Comparison of ENCODE assay signal across 8 mouse cellular contexts in the genomic region with DNA sequence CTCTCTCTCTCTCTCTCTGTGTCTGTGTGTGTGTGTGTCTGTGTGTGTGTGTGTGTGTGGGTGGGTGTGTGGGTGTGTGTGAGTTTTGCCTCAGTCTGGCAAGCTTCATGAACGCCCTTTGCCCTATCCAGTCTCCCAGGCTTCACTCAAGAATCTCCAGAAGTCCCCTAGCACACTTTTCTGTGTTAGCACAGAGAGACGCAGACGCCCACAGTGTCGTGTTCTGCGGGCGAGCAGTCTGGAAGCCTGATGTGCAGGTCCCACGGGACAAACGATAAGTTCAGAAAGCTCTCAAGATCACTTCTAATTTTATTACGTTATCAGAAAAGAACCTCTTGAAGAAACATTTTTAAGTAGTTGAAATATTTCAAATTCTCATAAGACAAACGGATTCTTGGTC. TPM values are rescaled to one million over a fixed set of nuclear protein-coding genes. Genes with fewer than 3 reads are reported as not detected.
DNase-seq lines count a peak whose midpoint lies in the region; ATAC-seq and TF ChIP-seq lines count a peak whose summit lies in the region.

No protein-coding gene starts in this region.

- no peak for TF ChIP-seq RAD21 in MEL (IDR thresholded peaks at IDR 0.05; ENCODE audit: low read depth, low read length)

- no peak for TF ChIP-seq EP300 in MEL (IDR thresholded peaks at IDR 0.05; ENCODE audit: low read depth in 1 of 2, low read length in 2 of 2)

- H3K4me1 ChIP-seq in MEL (ENCODE audit: control insufficient read depth in 1 of 2, insufficient read depth in 2 of 2, low read length in 2 of 2) = peaks cover 6 to 35% of the 10 kb centered on the region in 2 experiments
- peaks cover 55% of the 10 kb centered on the region for H3K4me1 ChIP-seq in forebrain, embryonic 16.5 days (replicated peaks; ENCODE audit: control insufficient read depth, insufficient read depth, low read length)
- H3K4me1 ChIP-seq in kidney, adult 2 months (ENCODE audit: control insufficient read depth, insufficient read depth, low read length) = peaks cover 14% of the 10 kb centered on the region
- peaks cover 45% of the 10 kb centered on the region for H3K4me1 ChIP-seq in lung, embryonic 15.5 days
- peaks cover 11% of the 10 kb centered on the region for H3K4me1 ChIP-seq in small intestine, adult 2 months (ENCODE audit: control insufficient read depth, insufficient read depth, insufficient read length, low read length)

- H3K36me3 ChIP-seq in MEL (ENCODE audit: control insufficient read depth in 1 of 2, insufficient read depth in 2 of 2, low read length in 2 of 2) = peaks cover 0 to 7% of the 10 kb centered on the region in 2 experiments; a peak in 2 of 4 replicates
- no peaks in the 10 kb centered on the region for H3K36me3 ChIP-seq in forebrain, embryonic 16.5 days (ENCODE audit: control insufficient read depth, insufficient read depth)
- no peaks in the 10 kb centered on the region; the same call in 1 of the 2 replicates for H3K36me3 ChIP-seq in kidney, adult 2 months (ENCODE audit: control insufficient read depth, insufficient read depth, low read length)
- no peaks in the 10 kb centered on the region for H3K36me3 ChIP-seq in lung, embryonic 15.5 days
- H3K36me3 ChIP-seq in small intestine, adult 2 months (ENCODE audit: control insufficient read depth, insufficient read depth, low read length) = 0 out of 2 replicates have a peak, but pooled peaks cover 3% of the 10 kb centered on the region

- peak; percentile 92 for DNase-seq in heart, adult 11 months
- DNase-seq in heart, adult 8-10 months (ENCODE audit: low spot score) = no peak
- peak; percentile 67 for DNase-seq in MEL (ENCODE audit: low read depth, low spot score)
- DNase-seq in kidney, adult 2 months = peak; percentile 83
- no peak for DNase-seq in embryo, embryonic 10.5 days (ENCODE audit: low spot score)

- peak overlapping the region; percentile 40 for H3K27ac ChIP-seq in MEL (ENCODE audit: control insufficient read depth, low read depth, low read length)
- peak overlapping the region; percentile 97 for H3K27ac ChIP-seq in forebrain, embryonic 16.5 days (ENCODE audit: low read length)
- H3K27ac ChIP-seq in kidney, adult 2 months (ENCODE audit: insufficient read depth, low read depth, low read length) = no peak overlapping the region
- H3K27ac ChIP-seq in lung, embryonic 15.5 days = peak overlapping the region; percentile 94
- H3K27ac ChIP-seq in small intestine, adult 2 months (ENCODE audit: insufficient read depth, low read depth, low read length) = no peak overlapping the region

- H3K9me3 ChIP-seq in MEL (replicated peaks; ENCODE audit: insufficient read depth, low read length) = no peaks in the 10 kb centered on the region
- no peaks in the 10 kb centered on the region for H3K9me3 ChIP-seq in forebrain, embryonic 16.5 days (ENCODE audit: control insufficient read depth, low read length)
- no peaks in the 10 kb centered on the region for H3K9me3 ChIP-seq in lung, embryonic 15.5 days

- H3K79me2 ChIP-seq in MEL (ENCODE audit: control insufficient read depth, insufficient read depth, low read length, poor library complexity) = peaks cover 16% of the 10 kb centered on the region

- WGBS in forebrain, embryonic 16.5 days = 6% methylated on average over 10 of the region's 10 CpGs
- WGBS in kidney, adult 2 months = 13% methylated on average over 10 of the region's 10 CpGs
- WGBS in lung, embryonic 15.5 days = 8% methylated on average over 10 of the region's 10 CpGs
- WGBS in small intestine, adult 2 months = 8% methylated on average over 10 of the region's 10 CpGs

- no peak for ATAC-seq in forebrain, embryonic 16.5 days
- ATAC-seq in lung, embryonic 15.5 days (ENCODE audit: borderline replicate concordance, extremely low read depth, low FRiP score, low TSS enrichment) = no peak

- H3K4me2 ChIP-seq in forebrain, embryonic 16.5 days (ENCODE audit: low read length) = peak overlapping the region; percentile 93
- peak overlapping the region; percentile 99 for H3K4me2 ChIP-seq in lung, embryonic 15.5 days

- H3K4me3 ChIP-seq in MEL (ENCODE audit: control insufficient read depth in 1 of 2, insufficient read depth in 1 of 2, low read depth in 2 of 2, low read length in 2 of 2) = peak overlapping the region; percentile 60 to 84
- H3K4me3 ChIP-seq in forebrain, embryonic 16.5 days (replicated peaks; ENCODE audit: low read length) = peak overlapping the region; percentile 65
- H3K4me3 ChIP-seq in kidney, adult 2 months (ENCODE audit: insufficient read depth, low read depth, low read length) = peak overlapping the region; percentile 86; the same call in 1 of the 2 replicates
- H3K4me3 ChIP-seq in lung, embryonic 15.5 days = peak overlapping the region; percentile 53
- H3K4me3 ChIP-seq in small intestine, adult 2 months (ENCODE audit: low read depth, low read length) = peak overlapping the region; percentile 77

- H3K9ac ChIP-seq in MEL (ENCODE audit: control insufficient read depth, low read depth, low read length, poor library complexity, severe bottlenecking) = peak overlapping the region; percentile 68
- 0 out of 2 replicates have a peak overlapping the region, but pooled peaks have one; percentile 33 for H3K9ac ChIP-seq in forebrain, embryonic 16.5 days (replicated peaks; ENCODE audit: low read depth, low read length)
- 0 out of 2 replicates have a peak overlapping the region, but pooled peaks have one; percentile 65 for H3K9ac ChIP-seq in lung, embryonic 15.5 days

- no peak for TF ChIP-seq CTCF in MEL (IDR thresholded peaks at IDR 0.05 in 2 of 3, conservative IDR thresholded peaks at IDR 0.05 in 1 of 3; ENCODE audit: control insufficient read depth in 1 of 3, insufficient read depth in 1 of 3, low read depth in 2 of 3, low read length in 3 of 3, poor library complexity in 1 of 3, severe bottlenecking in 1 of 3)
- TF ChIP-seq CTCF in kidney, adult 2 months (conservative IDR thresholded peaks at IDR 0.05; ENCODE audit: insufficient read depth, insufficient read length, low read depth, low read length) = no peak
- no peak for TF ChIP-seq CTCF in small intestine, adult 2 months (IDR thresholded peaks at IDR 0.05; ENCODE audit: extremely low read depth, insufficient read length, insufficient replicate concordance, low read depth, low read length)

- no peaks in the 10 kb centered on the region; a peak in 1 of 4 replicates for H3K27me3 ChIP-seq in MEL (ENCODE audit: control insufficient read depth in 1 of 2, insufficient read depth in 2 of 2, low read length in 2 of 2)
- H3K27me3 ChIP-seq in forebrain, embryonic 16.5 days (replicated peaks; ENCODE audit: control insufficient read depth, insufficient read depth, low read length) = peaks cover 14% of the 10 kb centered on the region
- no peaks in the 10 kb centered on the region for H3K27me3 ChIP-seq in kidney, adult 2 months (replicated peaks; ENCODE audit: control insufficient read depth, insufficient read depth, low read length)
- peaks cover 37% of the 10 kb centered on the region for H3K27me3 ChIP-seq in lung, embryonic 15.5 days
- no peaks in the 10 kb centered on the region for H3K27me3 ChIP-seq in small intestine, adult 2 months (ENCODE audit: control insufficient read depth, insufficient read depth, low read length)

- no peak for TF ChIP-seq POLR2A in MEL (IDR thresholded peaks at IDR 0.05; ENCODE audit: control insufficient read depth in 1 of 2, insufficient read depth in 1 of 2, low read depth in 1 of 2, low read length in 2 of 2, poor library complexity in 1 of 2)
- no peak for TF ChIP-seq POLR2A in kidney, adult 2 months (IDR thresholded peaks at IDR 0.05; ENCODE audit: low read depth, low read length)
- TF ChIP-seq POLR2A in small intestine, adult 2 months (IDR thresholded peaks at IDR 0.05; ENCODE audit: low read depth, low read length) = no peak

TF ChIP-seq in MEL, 35 proteins besides CTCF, POLR2A, EP300 and RAD21:
- TF ChIP-seq ZMIZ1 (IDR thresholded peaks at IDR 0.05; ENCODE audit: low read depth, low read length) (no peak), RCOR1 (IDR thresholded peaks at IDR 0.05; ENCODE audit: low read depth, low read length) (no peak), MXI1 (IDR thresholded peaks at IDR 0.05; ENCODE audit: low read depth, low read length) (peak; percentile 17; the same call in 1 of the 2 replicates), ZKSCAN1 (IDR thresholded peaks at IDR 0.05; ENCODE audit: low read depth, low read length) (no peak), JUND (IDR thresholded peaks at IDR 0.05; ENCODE audit: low read depth, low read length) (0 out of 2 replicates have a peak, but pooled peaks have one; percentile 16)

RNA-seq across cellular contexts. Expression of gene Gadd45g, which starts 1.4 kb away (rescaled TPM):
- total RNA-seq in heart, adult 8-10 months (2022) = 10 to 100 TPM in 2 of 4 experiments, 1 to 10 TPM in 2; 8.6 to 18.9 (median 10.7) TPM
- total RNA-seq in MEL (2012; rRNA removed) = 7.2 and 9.2 TPM in 2 replicates
- 10 to 100 TPM in 1 of 2 experiments, not detected in 1; 11.0 TPM for polyA plus RNA-seq in MEL (2012; ENCODE audit: insufficient read depth in 1 of 2, insufficient read length in 2 of 2, low read depth in 1 of 2, low replicate concordance in 2 of 2, missing spikeins in 1 of 2)
- 119 and 122 TPM in 2 replicates for polyA plus RNA-seq in forebrain, embryonic 16.5 days (2015; fragmentation: Nextera tagmentation; extraction: Ambion mirVana)
- 57.2 and 59.8 TPM in 2 replicates for polyA plus RNA-seq in kidney, adult 2 months (2012; rRNA removed)
- 50.3 and 50.9 TPM in 2 replicates for polyA plus RNA-seq in lung, embryonic 15.5 days (2015; fragmentation: Nextera tagmentation; extraction: Ambion mirVana)
- polyA plus RNA-seq in small intestine, adult 2 months (2012; rRNA removed) = 19.1 and 42.2 TPM in 2 replicates

RNA-seq across cellular contexts. Expression of gene Sema4d, which starts 51.5 kb away (rescaled TPM):
- total RNA-seq in heart, adult 8-10 months (2022) = 10 to 100 TPM; 56.5 to 72.3 (median 68.6) TPM
- 6.9 and 8.2 TPM in 2 replicates for total RNA-seq in MEL (2012; rRNA removed)
- 10 to 100 TPM in 1 of 2 experiments, not detected in 1; 20.3 TPM for polyA plus RNA-seq in MEL (2012; ENCODE audit: insufficient read depth in 1 of 2, insufficient read length in 2 of 2, low read depth in 1 of 2, low replicate concordance in 2 of 2, missing spikeins in 1 of 2)
- 20.8 and 24.6 TPM in 2 replicates for polyA plus RNA-seq in forebrain, embryonic 16.5 days (2015; fragmentation: Nextera tagmentation; extraction: Ambion mirVana)
- 87.8 and 93.2 TPM in 2 replicates for polyA plus RNA-seq in kidney, adult 2 months (2012; rRNA removed)
- polyA plus RNA-seq in lung, embryonic 15.5 days (2015; fragmentation: Nextera tagmentation; extraction: Ambion mirVana) = 9.7 and 10.0 TPM in 2 replicates
- polyA plus RNA-seq in small intestine, adult 2 months (2012; rRNA removed) = 10.8 and 15.1 TPM in 2 replicates

Comparison
In these comparisons a context has a peak if more than half of its experiments do, and no peak if none do; other contexts are left out.
1. DNase-seq: peak in heart, adult 11 months (single experiment), MEL (single experiment) and kidney, adult 2 months (single experiment); none in heart, adult 8-10 months (single experiment) and embryo, embryonic 10.5 days (single experiment).
2. H3K27ac ChIP-seq: peak in MEL (single experiment), forebrain, embryonic 16.5 days (single experiment) and lung, embryonic 15.5 days (single experiment); none in kidney, adult 2 months (single experiment) and small intestine, adult 2 months (single experiment).
3. Peak in every context shown above with its lines, with median percentiles within 50 percentile points of each other: H3K4me3 ChIP-seq and H3K9ac ChIP-seq.